ENCODE assay signal across 8 mouse cellular contexts in genomic region chr7:45916056-45917003, GRCm38 (mm10). TPM values are rescaled to one million over a fixed set of nuclear protein-coding genes. Genes with fewer than 3 reads are reported as not detected.
DNase-seq lines count a peak whose midpoint lies in the region; ATAC-seq and TF ChIP-seq lines count a peak whose summit lies in the region.

No protein-coding gene starts in this region.

- no peak for TF ChIP-seq POLR2A in liver, adult 2 months (IDR thresholded peaks at IDR 0.05; ENCODE audit: extremely low read depth, insufficient read depth, low read length)

- peak; percentile 60 for ATAC-seq in heart, embryonic 14.5 days (ENCODE audit: insufficient number of reproducible peaks, insufficient read depth, low FRiP score, low read depth)
- peak; percentile 80 for ATAC-seq in kidney, postnatal 0 days (replicated peaks; ENCODE audit: low FRiP score, low read depth)
- ATAC-seq in midbrain, postnatal 0 days (ENCODE audit: low FRiP score): peak; percentile 90

- peak; percentile 36 for DNase-seq in urinary bladder, postnatal 25 days (ENCODE audit: low spot score)
- DNase-seq in urinary bladder, adult 2 months (ENCODE audit: low spot score): no peak
- DNase-seq in forebrain, embryonic 10.5 days (ENCODE audit: extremely low spot score, low spot score): peak; percentile 63
- DNase-seq in kidney, postnatal 0 days (ENCODE audit: low spot score): peak; percentile 97
- DNase-seq in liver, adult 2 months (ENCODE audit: extremely low read depth, low read depth, low spot score): no peak
- DNase-seq in midbrain, postnatal 0 days (ENCODE audit: low spot score): peak; percentile 96
- peak; percentile 82 to 87 for DNase-seq in spleen, postnatal 36 days (ENCODE audit: low spot score in 2 of 2)

- WGBS in forebrain, embryonic 10.5 days: 39% methylated on average over 26 of the region's 26 CpGs
- 38% methylated on average over 26 of the region's 26 CpGs for WGBS in heart, embryonic 14.5 days
- 29% methylated on average over 26 of the region's 26 CpGs for WGBS in kidney, postnatal 0 days
- WGBS in liver, adult 2 months: 72% methylated on average over 26 of the region's 26 CpGs
- 34% methylated on average over 26 of the region's 26 CpGs for WGBS in midbrain, postnatal 0 days

- no peaks in the 10 kb centered on the region for H3K79me2 ChIP-seq in liver, adult 2 months (ENCODE audit: control insufficient read depth, insufficient read depth, low read length)

- H3K36me3 ChIP-seq in forebrain, embryonic 10.5 days (replicated peaks): peaks cover 13% of the 10 kb centered on the region
- H3K36me3 ChIP-seq in heart, embryonic 14.5 days (ENCODE audit: control insufficient read depth, insufficient read depth, low read length): peaks cover 14% of the 10 kb centered on the region
- no peaks in the 10 kb centered on the region for H3K36me3 ChIP-seq in kidney, postnatal 0 days (ENCODE audit: insufficient read depth, low read length)
- H3K36me3 ChIP-seq in liver, adult 2 months (ENCODE audit: control insufficient read depth, insufficient read depth, low read length): peaks cover 5% of the 10 kb centered on the region; the same call in 1 of the 2 replicates
- peaks cover 2% of the 10 kb centered on the region; the same call in 1 of the 2 replicates for H3K36me3 ChIP-seq in midbrain, postnatal 0 days (ENCODE audit: insufficient read depth, low read length)

- H3K9ac ChIP-seq in heart, embryonic 14.5 days (ENCODE audit: low read length): peak overlapping the region; percentile 66
- H3K9ac ChIP-seq in kidney, postnatal 0 days (ENCODE audit: low read depth, low read length): peak overlapping the region; percentile 59
- H3K9ac ChIP-seq in liver, adult 2 months (ENCODE audit: low read depth, low read length): peak overlapping the region; percentile 16; the same call in 1 of the 2 replicates
- H3K9ac ChIP-seq in midbrain, postnatal 0 days (replicated peaks; ENCODE audit: low read length, poor library complexity, severe bottlenecking): peak overlapping the region; percentile 65

- no peaks in the 10 kb centered on the region for H3K9me3 ChIP-seq in forebrain, embryonic 10.5 days
- H3K9me3 ChIP-seq in heart, embryonic 14.5 days (ENCODE audit: control insufficient read depth, low read length): no peaks in the 10 kb centered on the region
- no peaks in the 10 kb centered on the region for H3K9me3 ChIP-seq in kidney, postnatal 0 days (replicated peaks; ENCODE audit: low read length)
- no peaks in the 10 kb centered on the region for H3K9me3 ChIP-seq in midbrain, postnatal 0 days (ENCODE audit: low read length)

- peaks cover 17% of the 10 kb centered on the region for H3K27me3 ChIP-seq in forebrain, embryonic 10.5 days (ENCODE audit: poor library complexity, severe bottlenecking)
- no peaks in the 10 kb centered on the region for H3K27me3 ChIP-seq in heart, embryonic 14.5 days (ENCODE audit: control insufficient read depth, insufficient read depth, low read length)
- H3K27me3 ChIP-seq in kidney, postnatal 0 days (ENCODE audit: insufficient read depth, low read length): no peaks in the 10 kb centered on the region
- no peaks in the 10 kb centered on the region for H3K27me3 ChIP-seq in liver, adult 2 months (ENCODE audit: control insufficient read depth, insufficient read depth, low read length)
- no peaks in the 10 kb centered on the region for H3K27me3 ChIP-seq in midbrain, postnatal 0 days (ENCODE audit: insufficient read depth, low read length)

- peak overlapping the region; percentile 79 for H3K27ac ChIP-seq in forebrain, embryonic 10.5 days
- peak overlapping the region; percentile 31 to 34 for H3K27ac ChIP-seq in heart, embryonic 14.5 days (replicated peaks in 1 of 2; ENCODE audit: control insufficient read depth in 1 of 2, insufficient read depth in 1 of 2, low read depth in 2 of 2, low read length in 2 of 2)
- H3K27ac ChIP-seq in kidney, postnatal 0 days: peak overlapping the region; percentile 90
- no peak overlapping the region for H3K27ac ChIP-seq in liver, adult 2 months (replicated peaks; ENCODE audit: insufficient read depth, low read depth, low read length)
- peak overlapping the region; percentile 83 for H3K27ac ChIP-seq in midbrain, postnatal 0 days (ENCODE audit: low read depth, low read length)

- H3K4me3 ChIP-seq in forebrain, embryonic 10.5 days: peak overlapping the region; percentile 43
- H3K4me3 ChIP-seq in heart, embryonic 14.5 days (ENCODE audit: control insufficient read depth in 1 of 2, insufficient read depth in 1 of 2, low read depth in 1 of 2, low read length in 2 of 2): peak overlapping the region; percentile 34
- peak overlapping the region; percentile 15 for H3K4me3 ChIP-seq in kidney, postnatal 0 days (replicated peaks; ENCODE audit: low read depth, low read length)
- H3K4me3 ChIP-seq in liver, adult 2 months (ENCODE audit: insufficient read depth, low read depth, low read length): peak overlapping the region; percentile 29; the same call in 1 of the 2 replicates
- peak overlapping the region; percentile 26; the same call in 1 of the 2 replicates for H3K4me3 ChIP-seq in midbrain, postnatal 0 days (ENCODE audit: low read depth, low read length)

- peak overlapping the region; percentile 61 for H3K4me2 ChIP-seq in heart, embryonic 14.5 days (ENCODE audit: low read length)
- peak overlapping the region; percentile 49 for H3K4me2 ChIP-seq in kidney, postnatal 0 days (ENCODE audit: low read length)
- peak overlapping the region; percentile 53 for H3K4me2 ChIP-seq in midbrain, postnatal 0 days (ENCODE audit: low read depth, low read length, poor library complexity, severe bottlenecking)

- TF ChIP-seq CTCF in kidney, postnatal 0 days (IDR thresholded peaks at IDR 0.05; ENCODE audit: low read depth): peak; percentile 34; the same call in 1 of the 2 replicates
- TF ChIP-seq CTCF in liver, adult 2 months (IDR thresholded peaks at IDR 0.05; ENCODE audit: low read depth, low read length): no peak
- peak; percentile 34 for TF ChIP-seq CTCF in midbrain, postnatal 0 days (IDR thresholded peaks at IDR 0.05)

- peaks cover 36% of the 10 kb centered on the region for H3K4me1 ChIP-seq in forebrain, embryonic 10.5 days
- H3K4me1 ChIP-seq in heart, embryonic 14.5 days (ENCODE audit: control insufficient read depth in 2 of 2, insufficient read depth in 2 of 2, low read length in 2 of 2): peaks cover 15 to 19% of the 10 kb centered on the region in 2 experiments
- H3K4me1 ChIP-seq in kidney, postnatal 0 days (replicated peaks; ENCODE audit: insufficient read depth, low read length): peaks cover 34% of the 10 kb centered on the region
- no peaks in the 10 kb centered on the region for H3K4me1 ChIP-seq in liver, adult 2 months (ENCODE audit: control insufficient read depth, insufficient read depth, low read length)
- peaks cover 11% of the 10 kb centered on the region; the same call in 1 of the 2 replicates for H3K4me1 ChIP-seq in midbrain, postnatal 0 days (ENCODE audit: insufficient read depth, low read length)

RNA-seq across cellular contexts. Expression of gene Emp3, which starts 4.9 kb away (rescaled TPM):
- 213 and 219 TPM in 2 replicates for polyA plus RNA-seq in urinary bladder, adult 2 months (2012; rRNA removed)
- polyA plus RNA-seq in forebrain, embryonic 10.5 days (2016; fragmentation: Nextera tagmentation; extraction: Ambion mirVana): 8.5 and 9.7 TPM in 2 replicates
- polyA plus RNA-seq in heart, embryonic 14.5 days (2014; fragmentation: Nextera tagmentation; extraction: Ambion mirVana): 76.6 and 90.5 TPM in 2 replicates
- 170 and 171 TPM in 2 replicates for polyA plus RNA-seq in kidney, postnatal 0 days (2015; fragmentation: Nextera tagmentation; extraction: Ambion mirVana)
- 2.1 and 3.6 TPM in 2 replicates for total RNA-seq in liver, adult 2 months (2014; rRNA removed)
- 8.5 and 13.6 TPM in 2 replicates for polyA plus RNA-seq in liver, adult 2 months (2012; rRNA removed)
- 12.8 and 17.0 TPM in 2 replicates for total RNA-seq in midbrain, postnatal 0 days (2014; rRNA removed)
- 36.4 and 38.5 TPM in 2 replicates for polyA plus RNA-seq in midbrain, postnatal 0 days (2015; fragmentation: Nextera tagmentation; extraction: Ambion mirVana)

RNA-seq across cellular contexts. Expression of gene Ccdc114, which starts 7.5 kb away (rescaled TPM):
- 3.4 and 3.5 TPM in 2 replicates for polyA plus RNA-seq in urinary bladder, adult 2 months (2012; rRNA removed)
- 5.2 TPM in 2 replicates for polyA plus RNA-seq in forebrain, embryonic 10.5 days (2016; fragmentation: Nextera tagmentation; extraction: Ambion mirVana)
- 2.4 and 2.7 TPM in 2 replicates for polyA plus RNA-seq in heart, embryonic 14.5 days (2014; fragmentation: Nextera tagmentation; extraction: Ambion mirVana)
- polyA plus RNA-seq in kidney, postnatal 0 days (2015; fragmentation: Nextera tagmentation; extraction: Ambion mirVana): 7.2 and 8.4 TPM in 2 replicates
- 0.18 TPM in 1 of 2 replicates, not detected in the other for total RNA-seq in liver, adult 2 months (2014; rRNA removed)
- 0.06 and 0.32 TPM in 2 replicates for polyA plus RNA-seq in liver, adult 2 months (2012; rRNA removed)
- total RNA-seq in midbrain, postnatal 0 days (2014; rRNA removed): 4.2 and 7.2 TPM in 2 replicates
- 4.3 and 5.8 TPM in 2 replicates for polyA plus RNA-seq in midbrain, postnatal 0 days (2015; fragmentation: Nextera tagmentation; extraction: Ambion mirVana)

RNA-seq across cellular contexts. Expression of gene Tmem143, which starts 19.6 kb away (rescaled TPM):
- 23.7 and 24.3 TPM in 2 replicates for polyA plus RNA-seq in urinary bladder, adult 2 months (2012; rRNA removed)
- polyA plus RNA-seq in forebrain, embryonic 10.5 days (2016; fragmentation: Nextera tagmentation; extraction: Ambion mirVana): 4.2 and 4.8 TPM in 2 replicates
- polyA plus RNA-seq in heart, embryonic 14.5 days (2014; fragmentation: Nextera tagmentation; extraction: Ambion mirVana): 5.1 and 8.7 TPM in 2 replicates
- polyA plus RNA-seq in kidney, postnatal 0 days (2015; fragmentation: Nextera tagmentation; extraction: Ambion mirVana): 6.2 and 6.7 TPM in 2 replicates
- 16.6 and 27.7 TPM in 2 replicates for total RNA-seq in liver, adult 2 months (2014; rRNA removed)
- 53.7 and 59.5 TPM in 2 replicates for polyA plus RNA-seq in liver, adult 2 months (2012; rRNA removed)
- total RNA-seq in midbrain, postnatal 0 days (2014; rRNA removed): 27.4 and 41.6 TPM in 2 replicates
- polyA plus RNA-seq in midbrain, postnatal 0 days (2015; fragmentation: Nextera tagmentation; extraction: Ambion mirVana): 5.5 and 5.6 TPM in 2 replicates

RNA-seq across cellular contexts. Expression of gene Syngr4, which starts 19.8 kb away (rescaled TPM):
- 0.10 TPM in 1 of 2 replicates, not detected in the other for polyA plus RNA-seq in urinary bladder, adult 2 months (2012; rRNA removed)
- polyA plus RNA-seq in forebrain, embryonic 10.5 days (2016; fragmentation: Nextera tagmentation; extraction: Ambion mirVana): 1.3 and 1.9 TPM in 2 replicates
- 0.86 and 1.5 TPM in 2 replicates for polyA plus RNA-seq in heart, embryonic 14.5 days (2014; fragmentation: Nextera tagmentation; extraction: Ambion mirVana)
- polyA plus RNA-seq in kidney, postnatal 0 days (2015; fragmentation: Nextera tagmentation; extraction: Ambion mirVana): 0.96 and 1.6 TPM in 2 replicates
- total RNA-seq in liver, adult 2 months (2014; rRNA removed): not detected in 2 replicates
- polyA plus RNA-seq in liver, adult 2 months (2012; rRNA removed): 0.12 TPM in 1 of 2 replicates, not detected in the other
- 0.38 TPM in 1 of 2 replicates, not detected in the other for total RNA-seq in midbrain, postnatal 0 days (2014; rRNA removed)
- polyA plus RNA-seq in midbrain, postnatal 0 days (2015; fragmentation: Nextera tagmentation; extraction: Ambion mirVana): 0.25 and 0.30 TPM in 2 replicates

RNA-seq across cellular contexts. Expression of gene Grin2d, which starts 38.2 kb away (rescaled TPM):
- polyA plus RNA-seq in urinary bladder, adult 2 months (2012; rRNA removed): 1.6 and 2.4 TPM in 2 replicates
- 0.09 TPM in 2 replicates for polyA plus RNA-seq in forebrain, embryonic 10.5 days (2016; fragmentation: Nextera tagmentation; extraction: Ambion mirVana)
- polyA plus RNA-seq in heart, embryonic 14.5 days (2014; fragmentation: Nextera tagmentation; extraction: Ambion mirVana): 0.12 and 0.15 TPM in 2 replicates
- 0.29 and 0.32 TPM in 2 replicates for polyA plus RNA-seq in kidney, postnatal 0 days (2015; fragmentation: Nextera tagmentation; extraction: Ambion mirVana)
- total RNA-seq in liver, adult 2 months (2014; rRNA removed): under 0.01 and 0.07 TPM in 2 replicates
- polyA plus RNA-seq in liver, adult 2 months (2012; rRNA removed): 0.19 and 0.20 TPM in 2 replicates
- total RNA-seq in midbrain, postnatal 0 days (2014; rRNA removed): 51.6 and 51.7 TPM in 2 replicates
- 5.4 and 6.6 TPM in 2 replicates for polyA plus RNA-seq in midbrain, postnatal 0 days (2015; fragmentation: Nextera tagmentation; extraction: Ambion mirVana)

Comparison
In these comparisons a context has a peak if more than half of its experiments do, and no peak if none do; other contexts are left out.
1. DNase-seq: peak in urinary bladder, postnatal 25 days (single experiment), forebrain, embryonic 10.5 days (single experiment), kidney, postnatal 0 days (single experiment), midbrain, postnatal 0 days (single experiment) and spleen, postnatal 36 days (2 of 2); none in urinary bladder, adult 2 months (single experiment) and liver, adult 2 months (single experiment).
2. H3K9ac ChIP-seq: peak in every context shown above with its lines; median percentile 66 in heart, embryonic 14.5 days; 65 in midbrain, postnatal 0 days; 59 in kidney, postnatal 0 days; 16 in liver, adult 2 months.
3. Peak in every context shown above with its lines, with median percentiles within 50 percentile points of each other: H3K4me3 ChIP-seq, ATAC-seq and H3K4me2 ChIP-seq.